Mouse (Mus musculus): ENCODE measurements around the gene Osbpl3. TPM values are rescaled to one million over a fixed set of nuclear protein-coding genes. Genes with fewer than 3 reads are reported as not detected.

Osbpl3 gene
- polyA plus RNA-seq, 1 experiment, result 0.41 TPM

GRCm38 (mm10) chr6:50364364-50364763 is 91.6 kb downstream of the Osbpl3 start:
- H3K4me3 ChIP-seq (ENCODE audit: control insufficient read depth, low read depth, low read length), result no peak overlapping the region
- no peaks in the 10 kb centered on the region for H3K36me3 ChIP-seq (ENCODE audit: control insufficient read depth, insufficient read depth, low read length)
- no peak for TF ChIP-seq CTCF (IDR thresholded peaks at IDR 0.05; ENCODE audit: control insufficient read depth, insufficient read depth, insufficient replicate concordance, low read depth, low read length)
- no peak for TF ChIP-seq POLR2A (IDR thresholded peaks at IDR 0.05; ENCODE audit: control insufficient read depth, low read depth, low read length)
- no peak overlapping the region for H3K27ac ChIP-seq (ENCODE audit: control insufficient read depth, insufficient read depth, low read depth, low read length)
- no peaks in the 10 kb centered on the region for H3K27me3 ChIP-seq (ENCODE audit: control insufficient read depth, insufficient read depth, low read length)
- H3K4me1 ChIP-seq (ENCODE audit: control insufficient read depth, insufficient read depth, low read length), result no peaks in the 10 kb centered on the region

DNA sequence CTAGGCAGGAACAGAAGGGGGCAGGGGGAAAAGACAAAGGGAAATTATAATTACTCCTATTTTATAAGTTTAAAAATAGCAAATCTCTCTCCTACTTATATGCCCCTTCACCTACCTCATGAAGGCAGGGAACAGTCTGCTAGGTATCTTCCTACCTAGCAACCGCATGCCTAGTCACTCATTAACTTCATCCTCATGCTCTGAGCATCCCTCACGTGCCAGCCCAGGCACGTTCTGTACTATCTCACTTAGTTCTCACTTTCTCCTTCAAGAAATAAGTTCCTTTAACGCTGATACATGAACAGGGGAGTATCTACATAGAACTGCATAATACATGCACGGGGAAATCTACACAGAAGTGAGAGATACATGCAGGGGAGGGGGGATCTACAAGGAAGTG is 92.6 kb downstream of the Osbpl3 start:
- Histone ChIP-seq H3K4me3 (ENCODE audit: control insufficient read depth, low read depth, low read length) (no peak overlapping the region), H3K4me1 (ENCODE audit: control insufficient read depth, insufficient read depth, low read length) (no peaks in the 10 kb centered on the region), H3K36me3 (ENCODE audit: control insufficient read depth, insufficient read depth, low read length) (no peaks in the 10 kb centered on the region), H3K27ac (ENCODE audit: control insufficient read depth, insufficient read depth, low read depth, low read length) (no peak overlapping the region), H3K27me3 (ENCODE audit: control insufficient read depth, insufficient read depth, low read length) (no peaks in the 10 kb centered on the region)
- TF ChIP-seq POLR2A (IDR thresholded peaks at IDR 0.05; ENCODE audit: control insufficient read depth, low read depth, low read length) (no peak), CTCF (IDR thresholded peaks at IDR 0.05; ENCODE audit: control insufficient read depth, insufficient read depth, insufficient replicate concordance, low read depth, low read length) (no peak)

GRCm38 (mm10) chr6:50362704-50363261 is 93.2 kb downstream of the Osbpl3 start:
- no peak overlapping the region for H3K4me3 ChIP-seq (ENCODE audit: control insufficient read depth, low read depth, low read length)
- no peaks in the 10 kb centered on the region for H3K27me3 ChIP-seq (ENCODE audit: control insufficient read depth, insufficient read depth, low read length)
- no peak overlapping the region for H3K27ac ChIP-seq (ENCODE audit: control insufficient read depth, insufficient read depth, low read depth, low read length)
- no peaks in the 10 kb centered on the region for H3K4me1 ChIP-seq (ENCODE audit: control insufficient read depth, insufficient read depth, low read length)
- no peak for TF ChIP-seq CTCF (IDR thresholded peaks at IDR 0.05; ENCODE audit: control insufficient read depth, insufficient read depth, insufficient replicate concordance, low read depth, low read length)
- TF ChIP-seq POLR2A (IDR thresholded peaks at IDR 0.05; ENCODE audit: control insufficient read depth, low read depth, low read length), result no peak
- no peaks in the 10 kb centered on the region for H3K36me3 ChIP-seq (ENCODE audit: control insufficient read depth, insufficient read depth, low read length)

- no peak overlapping the region for H3K4me3 ChIP-seq (ENCODE audit: control insufficient read depth, low read depth, low read length)
- H3K36me3 ChIP-seq (ENCODE audit: control insufficient read depth, insufficient read depth, low read length), result no peaks in the 10 kb centered on the region
- TF ChIP-seq POLR2A (IDR thresholded peaks at IDR 0.05; ENCODE audit: control insufficient read depth, low read depth, low read length), result no peak
- no peak for TF ChIP-seq CTCF (IDR thresholded peaks at IDR 0.05; ENCODE audit: control insufficient read depth, insufficient read depth, insufficient replicate concordance, low read depth, low read length)
- no peaks in the 10 kb centered on the region for H3K4me1 ChIP-seq (ENCODE audit: control insufficient read depth, insufficient read depth, low read length)
- H3K27me3 ChIP-seq (ENCODE audit: control insufficient read depth, insufficient read depth, low read length), result no peaks in the 10 kb centered on the region
- H3K27ac ChIP-seq (ENCODE audit: control insufficient read depth, insufficient read depth, low read depth, low read length), result no peak overlapping the region
Observed at GRCm38 (mm10) chr6:50362196-50362595, 93.8 kb downstream of the Osbpl3 start.

DNA sequence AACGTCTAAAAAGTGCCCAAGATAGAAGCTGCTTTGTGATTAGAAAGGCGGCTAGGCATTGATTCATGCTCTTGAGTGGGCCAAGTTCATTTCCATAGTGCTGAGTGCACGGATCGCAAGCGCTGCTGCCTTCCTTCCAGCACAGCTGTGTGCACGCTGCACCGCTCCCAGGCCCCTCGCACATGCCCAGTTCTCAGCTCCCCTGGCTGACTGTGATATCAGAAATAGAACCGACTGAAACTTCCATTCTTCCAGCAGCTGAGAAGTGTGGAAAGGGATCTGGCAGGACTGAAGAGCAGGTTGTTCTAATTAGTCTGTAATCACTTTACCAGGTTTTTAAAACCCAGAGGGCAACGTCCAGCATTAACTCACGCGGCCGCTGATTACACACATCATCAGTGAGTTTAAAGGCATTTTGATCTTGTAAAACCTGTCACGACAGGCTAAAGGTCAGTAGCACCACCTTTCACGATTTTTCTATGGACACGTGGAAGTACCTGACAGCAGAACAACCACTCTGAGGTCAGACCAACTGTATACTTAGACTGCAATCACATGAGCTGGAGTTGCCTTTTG is 97.8 kb downstream of the Osbpl3 start:
- TF ChIP-seq CTCF (IDR thresholded peaks at IDR 0.05; ENCODE audit: control insufficient read depth, insufficient read depth, insufficient replicate concordance, low read depth, low read length), result no peak
- TF ChIP-seq POLR2A (IDR thresholded peaks at IDR 0.05; ENCODE audit: control insufficient read depth, low read depth, low read length), result no peak
- Histone ChIP-seq H3K4me1 (ENCODE audit: control insufficient read depth, insufficient read depth, low read length) (no peaks in the 10 kb centered on the region), H3K36me3 (ENCODE audit: control insufficient read depth, insufficient read depth, low read length) (no peaks in the 10 kb centered on the region), H3K4me3 (ENCODE audit: control insufficient read depth, low read depth, low read length) (no peak overlapping the region), H3K27ac (ENCODE audit: control insufficient read depth, insufficient read depth, low read depth, low read length) (no peak overlapping the region), H3K27me3 (ENCODE audit: control insufficient read depth, insufficient read depth, low read length) (no peaks in the 10 kb centered on the region)

- no peaks in the 10 kb centered on the region for H3K36me3 ChIP-seq (ENCODE audit: control insufficient read depth, insufficient read depth, low read length)
- H3K4me1 ChIP-seq (ENCODE audit: control insufficient read depth, insufficient read depth, low read length), result no peaks in the 10 kb centered on the region
- no peak for TF ChIP-seq POLR2A (IDR thresholded peaks at IDR 0.05; ENCODE audit: control insufficient read depth, low read depth, low read length)
- TF ChIP-seq CTCF (IDR thresholded peaks at IDR 0.05; ENCODE audit: control insufficient read depth, insufficient read depth, insufficient replicate concordance, low read depth, low read length), result no peak
- no peak overlapping the region for H3K4me3 ChIP-seq (ENCODE audit: control insufficient read depth, low read depth, low read length)
- no peak overlapping the region for H3K27ac ChIP-seq (ENCODE audit: control insufficient read depth, insufficient read depth, low read depth, low read length)
- no peaks in the 10 kb centered on the region for H3K27me3 ChIP-seq (ENCODE audit: control insufficient read depth, insufficient read depth, low read length)
Observed at GRCm38 (mm10) chr6:50354688-50355660, 101.0 kb downstream of the Osbpl3 start.

DNA sequence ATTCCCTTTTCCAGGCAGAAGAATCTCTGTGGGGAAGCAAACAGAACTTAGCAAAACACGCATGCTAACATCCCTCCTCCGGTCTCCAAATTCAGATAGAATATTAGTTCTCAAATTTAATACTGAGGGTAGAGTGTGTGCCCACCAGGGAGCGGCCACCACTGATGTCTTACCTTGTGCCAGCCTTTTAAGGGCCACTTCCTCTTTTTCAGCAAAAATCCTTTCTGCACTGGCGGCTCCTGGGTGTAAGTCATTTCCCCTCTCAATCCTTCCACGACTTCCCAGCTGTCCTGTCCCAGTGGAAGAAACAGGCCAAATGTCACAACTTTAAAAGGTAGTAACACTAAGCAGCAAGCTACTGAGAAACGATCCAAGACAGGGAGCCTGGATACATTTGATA is 103.2 kb downstream of the Osbpl3 start:
- no peaks in the 10 kb centered on the region for H3K4me1 ChIP-seq (ENCODE audit: control insufficient read depth, insufficient read depth, low read length)
- no peak overlapping the region for H3K27ac ChIP-seq (ENCODE audit: control insufficient read depth, insufficient read depth, low read depth, low read length)
- no peaks in the 10 kb centered on the region for H3K36me3 ChIP-seq (ENCODE audit: control insufficient read depth, insufficient read depth, low read length)
- TF ChIP-seq POLR2A (IDR thresholded peaks at IDR 0.05; ENCODE audit: control insufficient read depth, low read depth, low read length) (no peak), CTCF (IDR thresholded peaks at IDR 0.05; ENCODE audit: control insufficient read depth, insufficient read depth, insufficient replicate concordance, low read depth, low read length) (no peak)
- H3K27me3 ChIP-seq (ENCODE audit: control insufficient read depth, insufficient read depth, low read length), result no peaks in the 10 kb centered on the region
- no peak overlapping the region for H3K4me3 ChIP-seq (ENCODE audit: control insufficient read depth, low read depth, low read length)
